Mouse (Mus musculus): ENCODE results near the gene Pvr.

Gene Pvr

DNA sequence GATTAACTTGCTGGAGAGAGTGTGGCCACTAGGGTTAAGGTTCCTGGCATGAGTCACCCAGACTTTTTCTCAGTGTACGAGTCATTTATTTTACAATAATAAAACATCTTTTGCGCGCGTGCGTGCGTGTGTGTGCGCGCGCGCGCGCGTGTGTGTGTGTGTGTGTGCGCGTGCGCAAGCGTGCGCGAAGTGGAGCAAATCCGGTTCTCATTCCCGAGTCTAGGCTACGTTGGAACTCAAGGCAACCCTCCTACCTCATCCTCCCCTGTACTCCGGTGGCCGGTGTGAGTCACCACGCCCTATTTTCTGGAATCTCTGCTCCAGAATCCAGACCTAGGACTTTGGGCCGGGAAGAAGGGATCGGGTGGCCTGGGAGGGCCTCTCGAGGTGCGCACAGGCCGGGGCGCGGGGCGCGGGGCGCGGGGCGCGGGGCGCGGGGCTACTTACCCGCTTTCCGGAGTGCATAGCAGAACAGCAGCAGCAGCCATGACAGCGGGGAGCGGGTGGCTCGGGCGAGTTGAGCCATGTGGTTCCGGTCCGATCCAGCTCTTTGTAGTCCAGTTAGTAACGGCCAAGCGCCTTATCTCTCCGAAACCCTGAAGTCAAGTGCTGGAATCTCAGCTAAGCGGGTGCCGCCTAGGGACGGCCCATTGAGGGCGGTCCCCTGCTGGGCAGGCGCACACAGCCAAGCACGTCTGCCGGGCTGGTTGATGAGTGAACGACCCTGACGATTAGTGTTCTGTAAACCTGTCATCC is at the start of gene Pvr:
Pvr (minus strand) TSS at position 655 of the 756 bp plus-strand sequence.
- DNase-seq (ENCODE audit: low read depth, low spot score) = peak; percentile 55

DNA sequence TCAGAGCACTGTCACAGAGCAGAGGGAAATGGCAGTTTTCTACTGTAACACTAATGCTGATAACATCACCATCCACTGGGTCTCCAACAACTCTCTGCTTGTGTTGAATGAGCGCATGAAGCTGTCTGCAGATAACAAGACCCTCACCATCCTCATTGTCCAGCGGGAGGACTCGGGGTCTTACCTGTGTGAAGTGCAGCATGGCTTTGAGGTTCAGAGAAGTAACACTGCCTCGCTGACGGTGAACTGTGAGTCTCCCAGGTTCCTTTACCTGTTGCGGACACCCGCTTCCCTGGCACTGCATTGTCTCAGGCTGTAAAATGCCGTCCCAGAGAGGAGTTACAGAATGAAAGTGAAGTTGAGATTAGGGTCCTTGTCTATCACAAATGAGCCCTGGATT is 49.2 kb upstream of the Pvr start:
- no peak for DNase-seq (ENCODE audit: low read depth, low spot score)

DNA sequence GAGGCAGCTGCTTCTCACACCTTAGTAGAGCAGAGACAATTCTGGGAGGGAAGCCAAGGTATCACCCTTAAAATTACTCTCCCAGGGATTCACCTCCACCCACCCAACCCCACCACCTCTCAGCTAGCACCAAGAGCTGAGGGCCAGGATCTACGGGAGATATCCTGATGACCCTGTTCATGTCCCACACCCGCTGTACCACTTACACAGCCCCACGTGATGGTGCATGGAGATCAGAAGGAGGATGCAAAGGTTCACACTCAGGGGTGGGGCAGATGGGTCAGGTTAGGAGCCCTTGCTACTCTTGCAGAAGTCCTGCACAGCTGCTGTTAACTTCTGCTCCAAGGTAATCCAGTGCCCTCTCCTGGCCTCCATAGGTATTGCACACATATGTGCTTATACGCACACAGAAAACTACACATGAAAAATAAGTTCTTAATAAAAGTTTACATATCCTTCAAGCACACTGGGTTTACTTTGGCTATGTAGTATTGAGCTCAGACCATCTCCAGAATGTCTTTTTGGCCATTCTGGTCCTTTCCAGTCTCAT is 48.7 kb upstream of the Pvr start:
- DNase-seq (ENCODE audit: low read depth, low spot score) = no peak

DNA sequence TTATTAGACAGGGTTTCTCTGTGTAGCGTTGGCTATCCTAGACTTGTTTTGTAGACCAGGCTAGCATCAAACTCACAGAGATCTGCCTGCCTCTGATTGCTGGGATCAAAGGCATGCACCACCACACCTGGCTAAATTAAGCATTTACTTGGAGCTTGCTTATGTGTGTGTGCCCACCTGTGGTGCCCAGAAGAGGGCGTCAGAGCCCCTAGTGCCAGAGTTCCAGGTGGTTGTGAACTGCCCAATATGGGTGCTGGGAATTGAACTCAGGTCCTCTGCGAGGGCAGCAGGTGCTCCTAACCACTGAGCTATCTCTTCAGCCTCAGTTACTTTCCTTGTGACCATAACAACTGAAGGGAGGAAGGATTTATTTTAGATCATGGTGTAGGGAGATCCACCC is 48.1 kb upstream of the Pvr start:
- DNase-seq (ENCODE audit: low read depth, low spot score) = no peak

DNA sequence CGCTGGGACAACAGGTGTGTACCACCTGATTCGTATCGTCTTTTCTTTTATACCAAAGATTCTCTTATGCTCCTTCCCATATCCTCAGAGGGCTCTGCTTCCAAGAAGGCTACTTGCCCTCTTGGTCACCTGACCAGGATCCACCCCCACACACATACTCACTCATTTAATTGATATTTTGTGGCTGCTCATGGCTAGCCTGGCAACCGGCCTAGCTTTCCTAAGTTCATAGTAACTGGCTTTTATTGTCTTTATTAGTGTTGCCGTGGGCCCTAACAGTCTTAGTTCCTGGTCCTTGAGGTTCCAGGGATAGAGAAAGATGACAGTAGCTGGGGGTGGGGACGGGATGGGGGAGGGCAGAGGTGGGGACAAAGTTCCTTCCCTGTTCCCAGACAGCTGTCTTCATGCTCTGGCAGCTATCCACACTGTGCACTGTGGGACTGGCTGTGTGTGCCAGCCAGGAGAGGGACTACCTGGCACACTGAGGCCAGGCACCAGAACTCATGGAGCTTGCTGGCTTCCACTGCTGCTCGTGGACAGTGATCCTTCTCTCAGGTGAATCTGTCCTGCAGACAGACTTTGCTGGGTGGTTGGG is 44.1 kb upstream of the Pvr start, which contains the start of gene Ceacam20:
Ceacam20 (plus strand) TSS at position 428 of the 595 bp plus-strand sequence.
- no peak for DNase-seq (ENCODE audit: low read depth, low spot score)

DNA sequence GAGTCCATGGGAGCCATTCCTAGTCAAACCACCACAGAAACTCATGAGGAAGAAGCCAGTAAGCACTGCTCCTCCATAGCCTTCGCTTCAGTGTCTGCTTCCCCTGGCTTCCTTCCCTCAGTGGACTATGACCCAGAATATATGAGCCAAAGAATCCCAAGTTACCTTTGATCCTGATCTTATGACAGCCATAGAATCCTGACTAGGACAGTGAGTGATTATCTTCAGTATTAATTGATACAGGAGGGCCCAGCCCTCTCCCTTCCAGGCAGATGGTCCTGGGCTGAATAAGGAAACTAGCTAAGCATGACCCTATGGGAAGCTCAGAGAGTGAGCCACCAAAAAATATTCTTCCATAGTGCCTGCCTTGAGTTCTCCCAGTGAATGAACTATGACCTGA is 41.5 kb upstream of the Pvr start:
- no peak for DNase-seq (ENCODE audit: low read depth, low spot score)

DNA sequence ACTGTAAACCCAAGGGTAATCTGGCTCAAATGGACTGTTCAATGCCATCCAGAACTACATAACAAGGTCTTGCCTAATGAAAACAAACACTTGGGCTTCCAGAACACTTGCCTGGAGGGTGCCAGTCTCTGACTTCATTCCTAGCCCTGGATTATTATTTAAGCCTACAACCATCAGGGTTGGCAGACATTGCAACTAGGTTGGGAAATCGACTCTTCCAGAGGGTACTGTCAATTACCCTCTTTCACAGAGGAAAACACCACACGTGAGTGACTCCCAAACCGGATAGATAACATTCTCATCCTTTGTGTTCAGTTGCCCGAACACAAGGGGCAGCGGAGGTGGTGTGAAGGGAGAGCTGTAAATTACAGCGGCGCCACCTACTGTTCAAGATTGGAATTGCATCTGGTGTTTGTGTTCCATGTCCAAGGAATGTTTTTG is 35.4 kb upstream of the Pvr start:
- no peak for DNase-seq (ENCODE audit: low read depth, low spot score)

DNA sequence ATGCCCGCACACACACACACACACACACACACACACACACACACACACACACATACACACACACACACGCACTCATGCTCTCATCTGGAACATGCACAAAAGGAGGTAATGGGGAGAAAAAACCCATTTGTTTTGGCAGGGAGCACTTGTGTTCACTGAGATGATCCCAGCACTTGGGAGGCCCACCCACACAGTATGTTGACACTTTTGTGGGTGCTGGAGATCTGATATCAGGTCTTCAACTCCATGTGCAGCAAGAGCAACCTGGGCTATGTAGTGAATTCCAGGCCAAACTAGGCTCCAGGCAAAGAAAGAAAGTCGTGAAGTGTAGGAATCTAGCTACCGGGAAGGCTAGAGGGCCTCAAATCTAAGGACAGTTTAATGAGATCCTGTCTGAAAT is 34.9 kb upstream of the Pvr start:
- DNase-seq (ENCODE audit: low read depth, low spot score) = no peak

DNA sequence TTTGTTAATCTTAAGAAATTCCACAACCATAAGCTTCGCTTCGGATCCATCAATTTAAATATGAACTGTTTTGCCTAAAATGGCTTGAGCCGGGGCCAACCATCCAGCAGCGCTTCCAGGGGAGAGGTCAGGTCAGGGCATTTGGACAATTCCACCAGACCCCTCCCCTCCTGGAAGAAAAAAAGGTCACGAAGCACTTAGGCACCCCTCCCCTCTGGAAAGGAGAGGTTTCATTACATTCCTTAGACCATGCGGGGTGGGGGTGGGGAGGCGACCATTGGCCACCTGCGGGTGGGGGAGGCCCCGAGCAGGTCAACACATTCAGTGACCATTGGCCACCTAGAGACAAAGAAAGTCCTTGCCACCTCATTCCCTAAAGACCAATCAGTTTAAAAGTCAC is 32.1 kb upstream of the Pvr start:
- DNase-seq (ENCODE audit: low read depth, low spot score) = no peak

DNA sequence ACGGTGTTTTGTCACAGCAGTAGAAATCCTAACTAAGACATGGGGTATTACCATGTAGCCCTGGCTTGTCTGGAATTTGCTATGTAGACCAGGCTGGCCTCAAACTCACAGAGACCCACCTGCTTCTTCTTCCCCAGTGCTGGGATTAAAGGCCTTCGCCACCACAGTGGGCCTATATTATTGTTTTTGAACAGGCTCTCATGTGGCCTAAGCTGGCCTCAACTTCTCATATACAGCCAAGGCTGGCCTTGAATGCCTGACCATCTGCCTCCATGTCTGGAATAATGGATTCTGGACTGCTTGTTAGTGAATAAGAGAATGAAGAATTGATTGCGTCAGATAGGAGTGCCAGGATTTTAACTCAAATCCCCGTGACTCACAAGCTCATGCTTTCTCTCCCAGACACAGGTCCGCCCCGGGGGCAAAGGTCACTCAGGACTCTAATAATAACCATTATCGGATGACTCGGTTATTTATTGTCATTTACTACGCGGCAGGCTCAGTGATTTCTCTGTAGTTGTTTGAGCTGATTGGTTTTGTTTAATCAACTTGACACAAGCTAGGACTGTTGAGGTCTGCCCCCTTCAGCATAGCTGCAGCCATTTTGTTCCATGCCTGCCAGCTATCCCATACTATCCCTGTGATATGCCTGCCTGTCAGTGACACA is 31.5 kb upstream of the Pvr start:
- DNase-seq (ENCODE audit: low read depth, low spot score) = no peak

DNA sequence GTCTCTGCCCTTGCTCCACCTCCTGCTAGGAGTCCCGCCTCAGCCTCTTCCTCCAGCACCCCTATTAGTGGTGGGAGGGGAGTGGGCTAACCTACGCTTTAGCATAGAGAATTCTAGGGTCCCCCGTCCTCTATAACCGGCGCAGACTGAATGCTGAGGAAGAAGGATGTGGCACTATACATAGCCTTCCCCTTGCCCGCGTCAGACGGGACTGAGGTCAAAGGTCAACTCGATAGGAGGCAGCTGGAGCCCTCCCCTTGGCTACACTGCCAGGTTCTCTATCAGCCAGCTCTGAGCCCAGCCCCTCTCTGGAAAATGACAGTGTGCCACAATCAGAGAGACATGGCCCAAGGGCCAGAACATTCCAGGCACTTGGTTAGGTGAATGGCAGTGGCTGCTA is 29.6 kb upstream of the Pvr start, which contains the start of gene Igsf23:
Igsf23 (minus strand) TSS at position 168 of the 400 bp plus-strand sequence.
- no peak for DNase-seq (ENCODE audit: low read depth, low spot score)

DNA sequence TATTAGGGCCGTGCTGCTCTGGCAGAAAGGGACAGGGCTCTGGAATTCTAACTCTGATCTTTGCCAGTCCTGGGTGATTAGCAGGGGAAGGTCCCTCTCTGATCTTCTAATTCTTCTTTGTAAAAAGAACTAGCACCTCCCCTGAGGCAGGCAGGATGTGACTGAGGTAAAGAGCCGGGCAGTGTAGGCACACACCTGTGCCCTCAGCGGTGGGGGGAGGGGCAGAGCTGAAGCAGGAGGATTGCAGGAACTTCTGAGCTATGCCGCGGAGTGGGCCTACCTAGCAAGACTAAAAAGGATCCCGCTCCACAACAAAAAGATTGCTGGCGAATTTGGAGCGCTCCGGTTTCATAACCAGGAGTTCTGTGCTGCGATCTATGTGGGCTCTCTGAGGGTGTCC is 29.0 kb upstream of the Pvr start:
- DNase-seq (ENCODE audit: low read depth, low spot score) = no peak

DNA sequence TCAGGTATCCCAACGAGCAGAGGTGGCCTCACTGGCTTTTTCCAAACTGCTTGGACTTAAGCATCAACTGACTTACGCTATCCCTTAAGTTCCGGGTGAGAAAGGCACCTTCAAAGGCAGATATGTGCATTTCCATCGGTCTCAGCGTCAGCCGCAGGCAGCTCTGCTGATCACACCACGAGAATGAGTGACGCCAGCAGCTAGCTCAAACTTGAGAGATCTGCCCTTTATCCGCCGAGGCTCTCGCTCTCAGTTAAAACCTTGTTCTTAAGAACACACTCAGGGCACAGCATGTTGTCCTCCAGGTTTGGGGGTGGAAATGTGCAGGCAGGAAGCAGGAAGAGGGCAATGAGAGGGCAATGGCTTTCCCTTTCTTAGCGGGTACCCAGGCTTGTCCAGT is 28.0 kb upstream of the Pvr start:
- no peak for DNase-seq (ENCODE audit: low read depth, low spot score)

DNA sequence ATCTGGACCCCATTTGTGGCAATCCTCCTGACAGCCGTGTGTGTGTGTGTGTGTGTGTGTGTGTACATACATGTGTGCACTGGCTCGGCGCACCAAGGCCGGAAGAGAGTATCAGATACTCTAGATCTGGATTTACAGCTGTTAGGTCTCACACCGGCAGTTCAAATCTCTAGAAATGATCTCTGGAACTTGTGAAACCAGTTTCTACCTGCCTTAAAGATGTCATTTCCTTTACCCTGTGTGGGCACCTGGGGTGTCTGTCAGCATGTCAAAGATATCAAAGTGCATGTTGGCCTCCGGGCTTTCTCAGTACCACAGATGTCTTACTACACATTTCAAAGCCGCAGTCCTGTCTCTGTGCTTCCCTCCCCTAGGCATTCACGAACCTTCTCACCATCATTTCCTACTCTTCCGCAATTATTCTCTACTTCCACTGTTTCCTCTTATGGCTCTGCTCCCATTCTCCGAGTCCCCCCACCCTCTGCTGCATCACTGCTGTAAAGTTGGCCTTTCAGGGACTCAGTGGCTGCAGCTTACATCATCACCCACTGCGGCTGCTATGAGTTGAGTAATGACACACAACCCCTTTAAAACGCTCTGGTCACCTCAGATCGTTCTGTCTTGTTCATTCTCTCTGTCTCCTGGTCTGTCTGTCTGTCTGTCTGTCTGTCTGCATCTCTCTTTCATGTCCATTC is 25.0 kb upstream of the Pvr start:
- no peak for DNase-seq (ENCODE audit: low read depth, low spot score)

DNA sequence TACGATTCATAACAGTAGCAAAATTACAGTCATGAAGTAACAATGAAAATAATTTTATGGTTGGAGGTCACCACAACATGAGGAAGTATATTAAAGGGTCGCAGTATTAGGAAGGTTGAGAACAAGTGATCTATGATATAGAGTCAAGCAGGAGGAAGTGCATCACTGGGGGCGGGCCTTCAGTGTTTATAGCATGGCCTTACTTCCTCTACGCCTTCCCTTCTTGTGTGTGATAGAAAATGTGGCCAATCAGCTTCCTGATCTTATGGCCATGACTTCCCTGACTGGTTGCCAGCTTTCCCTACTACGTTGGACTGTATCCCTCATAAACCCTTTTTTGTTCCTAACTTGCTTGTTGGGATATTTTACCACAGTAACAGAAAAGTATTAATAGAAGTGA is 24.2 kb upstream of the Pvr start:
- DNase-seq (ENCODE audit: low read depth, low spot score) = no peak

DNA sequence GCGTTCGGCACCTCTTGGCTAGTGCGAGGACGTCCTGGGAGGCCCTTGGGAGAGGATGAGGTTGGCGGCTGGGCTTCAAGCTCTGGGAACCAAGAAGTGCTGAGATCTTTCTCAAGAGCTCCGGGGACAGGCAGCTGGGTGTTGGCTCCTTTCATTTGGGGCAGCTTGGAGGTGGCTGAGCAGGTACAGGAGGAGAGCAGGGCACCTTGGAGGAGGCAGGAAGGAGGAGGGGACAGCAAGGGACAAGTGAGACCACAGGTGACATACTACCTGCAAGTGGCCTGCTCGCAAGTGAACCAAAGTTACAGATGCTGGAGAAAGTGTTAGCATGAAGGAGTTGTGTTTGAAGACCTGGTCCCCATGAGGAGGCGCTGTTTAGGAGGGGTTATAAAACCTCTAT is 23.7 kb upstream of the Pvr start:
- DNase-seq (ENCODE audit: low read depth, low spot score) = no peak

DNA sequence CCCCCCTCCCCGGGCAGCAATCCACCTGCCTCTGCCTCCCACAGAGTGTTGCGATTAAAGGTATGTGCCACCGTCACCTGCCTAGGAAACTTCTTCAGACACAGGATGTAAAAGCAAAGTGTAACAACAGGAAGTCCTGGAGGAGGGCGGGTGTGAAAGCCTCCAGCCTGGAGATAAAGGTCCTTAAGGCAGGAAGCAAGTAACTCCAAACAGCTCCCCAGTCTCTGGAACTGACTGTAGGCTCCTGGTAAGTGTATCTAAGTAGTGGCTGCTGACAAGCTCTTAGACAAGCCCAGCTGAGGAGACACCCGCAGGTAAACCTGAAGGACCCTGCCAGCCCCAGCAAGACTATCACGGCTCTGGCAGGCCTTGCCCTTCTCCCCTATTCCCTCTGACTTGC is 19.3 kb upstream of the Pvr start:
- no peak for DNase-seq (ENCODE audit: low read depth, low spot score)

DNA sequence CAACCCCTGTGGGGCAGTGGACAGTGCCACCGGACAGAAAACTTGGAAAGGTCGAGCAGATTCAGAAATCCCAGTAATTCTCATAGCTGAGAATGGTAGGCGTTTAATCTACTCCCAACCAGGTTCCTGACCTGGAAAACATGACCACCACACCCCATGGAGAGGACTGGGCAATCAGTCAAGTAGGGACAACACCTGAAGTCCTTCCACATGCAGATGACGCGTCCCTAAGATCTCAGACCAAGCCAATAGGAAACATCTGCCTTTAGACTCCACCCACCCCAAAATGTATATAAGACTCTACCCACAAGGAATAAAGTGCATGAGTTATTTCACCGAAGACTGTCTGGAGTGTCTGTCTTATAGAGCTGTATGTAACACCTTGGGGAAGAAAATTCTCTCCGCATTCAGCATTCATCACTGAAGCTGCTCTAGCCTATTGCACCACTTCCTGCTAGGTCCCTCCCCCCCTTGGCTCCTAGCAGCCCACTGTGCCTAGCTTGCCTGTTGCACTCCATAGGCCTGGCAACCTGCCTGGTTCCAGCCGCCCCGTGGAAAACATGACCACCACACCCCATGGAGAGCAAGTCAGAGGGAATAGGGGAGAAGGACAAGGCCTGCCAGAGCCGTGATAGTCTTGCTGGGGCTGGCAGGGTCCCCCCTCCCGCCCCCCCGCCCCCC is 18.7 kb upstream of the Pvr start:
- no peak for DNase-seq (ENCODE audit: low read depth, low spot score)

DNA sequence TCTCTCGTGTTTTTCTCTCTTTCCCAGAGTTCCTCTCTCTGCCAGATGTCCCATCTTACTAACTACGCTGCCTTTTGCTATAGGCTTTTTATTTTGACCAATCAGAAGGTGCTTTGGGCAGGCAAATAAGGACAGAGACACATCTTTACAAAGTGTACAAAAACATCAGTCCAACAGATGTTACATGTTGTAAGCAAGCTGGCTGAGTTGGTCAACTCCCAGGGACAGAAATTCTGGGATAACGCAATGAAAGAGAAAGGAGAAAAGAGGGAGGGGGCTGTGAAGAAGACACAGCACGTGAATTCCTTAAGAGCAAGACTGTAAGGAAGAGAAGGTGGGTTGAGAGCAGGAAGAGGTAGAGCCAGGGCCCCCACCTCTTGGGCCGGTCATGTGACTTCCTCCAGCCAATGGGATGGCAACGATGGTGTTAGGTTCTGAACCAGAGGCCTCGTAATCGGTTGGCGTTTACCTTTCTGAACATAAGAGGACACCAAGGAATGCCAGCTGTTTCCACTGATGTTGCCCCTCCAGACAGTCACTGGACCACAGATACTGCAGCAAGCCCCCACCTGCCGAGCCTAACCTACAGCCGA is 16.4 kb upstream of the Pvr start:
- no peak for DNase-seq (ENCODE audit: low read depth, low spot score)

DNA sequence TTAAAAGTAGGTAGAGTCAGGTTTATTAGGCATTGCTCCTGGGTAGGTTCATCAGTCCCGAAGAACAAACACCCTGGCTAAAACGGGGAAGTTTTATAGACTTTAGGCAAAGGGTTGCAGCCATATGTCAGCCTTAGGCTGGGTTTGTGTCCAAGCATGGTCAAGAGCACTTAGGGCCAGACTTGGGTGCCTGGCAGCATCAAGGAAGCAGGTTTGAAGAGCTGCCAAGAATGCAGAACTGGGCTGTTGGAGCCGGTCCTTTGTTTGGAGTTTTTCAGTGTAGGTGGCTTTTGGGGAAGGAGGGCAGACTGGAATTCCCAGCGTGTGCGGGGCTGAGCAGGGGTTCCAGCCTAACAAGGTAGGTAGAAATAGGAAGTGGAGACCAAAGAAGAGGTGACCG is 15.0 kb upstream of the Pvr start:
- DNase-seq (ENCODE audit: low read depth, low spot score) = no peak

DNA sequence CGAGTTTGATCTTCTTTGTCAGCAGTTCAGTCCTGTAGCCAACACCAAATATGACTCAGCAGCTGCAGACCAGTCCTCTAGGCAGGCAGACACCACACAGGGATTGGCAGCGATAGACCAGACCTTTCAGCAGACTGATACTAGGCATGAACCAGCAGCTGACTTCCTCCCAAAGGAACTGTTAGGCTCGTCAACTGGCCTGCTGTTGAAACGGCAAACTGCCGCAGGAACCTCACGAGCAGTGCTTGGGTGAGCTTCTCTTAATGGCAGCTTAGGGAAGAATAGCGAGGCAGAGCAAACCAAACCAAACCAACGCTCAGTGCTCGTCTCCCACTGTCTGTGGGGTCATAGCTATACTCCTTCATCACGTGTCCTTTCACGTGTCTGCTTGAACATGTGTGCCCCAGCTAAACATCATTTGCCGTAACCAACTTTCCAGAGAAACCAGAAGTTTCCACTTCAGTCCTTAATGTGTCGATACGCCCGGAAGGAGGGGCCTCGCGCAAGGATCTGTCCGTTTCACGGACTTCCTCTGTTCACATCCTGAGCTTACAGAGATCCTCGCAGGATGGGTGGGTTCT is 14.3 kb upstream of the Pvr start:
- DNase-seq (ENCODE audit: low read depth, low spot score) = no peak
